Mouse (Mus musculus) right cerebral cortex, adult 18-20 months (tissue): Measurements from ENCODE around the gene Arhgap35.

Experiments
- DNase-seq: peaks from one replicate; pipeline ENCODE4 v3.0.0; 2022; ENCODE audit warnings: mixed read lengths

The Arhgap35 gene

DNA sequence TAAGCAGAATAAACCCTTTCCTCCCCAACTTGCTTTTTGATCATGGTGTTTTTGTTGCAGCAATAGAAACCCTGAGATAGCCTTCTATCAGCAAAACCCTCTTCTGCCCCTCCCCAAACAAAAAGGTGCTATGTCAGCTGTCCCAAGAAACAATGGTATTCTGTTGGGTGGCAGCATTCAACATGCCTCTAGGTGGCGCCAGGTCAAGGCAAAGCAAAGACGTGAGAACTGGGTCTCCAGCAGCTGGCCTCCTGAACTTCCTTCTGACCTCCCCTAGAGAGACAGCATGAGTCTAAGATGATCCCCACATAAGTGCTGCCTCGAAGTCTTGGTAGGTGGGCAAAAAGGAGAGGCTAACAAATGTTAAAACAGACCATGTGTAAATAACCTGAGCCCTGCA is 107.5 kb downstream of the Arhgap35 start:
- no peak for DNase-seq

DNA sequence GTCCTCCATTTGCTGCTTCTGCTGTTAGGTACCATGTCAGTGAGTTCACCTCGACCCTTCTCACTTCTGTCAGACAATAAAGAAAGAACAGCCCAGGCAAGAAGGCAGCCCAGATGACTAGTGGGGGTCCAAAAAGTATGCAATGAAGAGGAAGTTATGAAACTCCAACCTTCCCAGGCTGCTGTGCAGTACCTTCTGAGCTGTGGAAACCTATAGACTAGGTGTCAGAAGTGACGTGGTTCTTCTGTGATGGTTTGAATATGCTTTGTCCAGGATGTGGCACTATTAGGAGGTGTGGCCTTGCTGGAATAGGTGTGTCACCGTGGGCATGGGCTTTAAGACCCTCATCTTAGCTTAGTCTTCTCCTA is 109.6 kb downstream of the Arhgap35 start:
- DNase-seq, result no peak

DNA sequence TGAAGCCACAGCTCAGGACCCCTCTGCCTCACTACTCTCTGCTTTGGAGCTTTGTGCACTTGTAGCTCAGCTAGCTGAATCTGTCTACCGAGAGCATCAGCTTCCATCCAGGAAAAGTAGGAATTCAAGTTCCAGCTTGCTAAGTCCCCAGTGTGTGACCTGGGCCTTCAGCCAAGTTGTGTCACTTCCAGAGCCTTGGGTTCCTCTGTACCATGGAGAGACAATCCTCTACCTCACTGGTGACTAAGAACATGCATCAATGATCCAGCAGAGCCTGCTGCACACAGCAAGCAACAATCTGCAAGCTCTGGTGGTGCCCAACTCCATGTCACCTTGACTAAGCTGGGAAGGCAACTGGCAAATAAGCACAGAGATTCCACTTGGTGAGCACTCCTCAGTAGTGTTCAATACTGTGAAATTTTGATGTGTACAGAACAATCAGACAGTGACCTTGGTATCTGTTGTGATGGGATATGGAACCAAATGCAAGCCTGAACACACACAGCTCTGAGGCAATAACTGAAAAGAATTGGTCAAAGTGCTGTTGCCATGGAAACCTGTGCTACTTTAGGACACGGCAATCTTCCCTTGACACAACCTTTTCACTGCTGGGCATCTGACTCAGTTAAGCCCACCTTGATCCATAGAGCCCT is 110.1 kb downstream of the Arhgap35 start:
- DNase-seq, result no peak

DNA sequence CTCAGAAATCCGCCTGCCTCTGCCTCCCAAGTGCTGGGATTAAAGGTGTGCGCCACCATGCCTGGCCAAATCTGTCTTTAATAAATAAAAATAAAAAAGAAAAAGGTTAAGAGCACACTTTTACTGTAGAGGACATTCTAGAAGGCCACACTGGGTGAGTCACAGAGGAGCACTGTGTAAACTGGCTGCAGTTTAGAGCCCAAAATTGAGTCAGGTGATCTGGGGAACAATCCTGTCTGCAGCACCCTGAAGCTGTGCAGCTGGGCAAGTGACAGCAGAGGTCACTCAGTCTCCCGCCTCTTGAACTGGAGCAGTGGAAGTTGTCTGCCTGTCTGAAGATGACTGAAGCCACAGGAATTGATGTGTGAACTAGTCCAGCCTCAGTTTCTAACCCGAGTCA is 113.2 kb downstream of the Arhgap35 start:
- DNase-seq, result no peak

DNA sequence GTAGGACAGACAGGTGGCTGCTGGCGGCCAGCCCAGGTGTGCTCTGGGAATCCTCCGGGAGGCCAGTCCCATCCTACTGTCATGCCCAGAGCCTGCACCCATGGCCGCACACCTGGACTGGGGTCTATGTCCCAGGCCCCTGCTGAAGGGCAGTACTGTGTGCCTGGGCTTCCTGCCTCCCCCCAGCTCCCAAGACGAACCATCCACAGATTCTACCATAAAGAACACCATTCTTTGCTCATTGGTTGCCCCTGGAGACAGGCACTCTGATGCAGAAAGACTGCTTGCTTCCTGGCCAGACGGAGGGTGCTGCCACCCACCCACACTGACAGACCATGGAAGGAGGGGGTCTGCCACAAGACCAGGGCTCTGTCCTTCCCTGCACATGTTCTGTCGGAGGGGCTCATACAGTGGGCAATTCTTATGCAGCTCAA is 115.1 kb downstream of the Arhgap35 start:
- no peak for DNase-seq

DNA sequence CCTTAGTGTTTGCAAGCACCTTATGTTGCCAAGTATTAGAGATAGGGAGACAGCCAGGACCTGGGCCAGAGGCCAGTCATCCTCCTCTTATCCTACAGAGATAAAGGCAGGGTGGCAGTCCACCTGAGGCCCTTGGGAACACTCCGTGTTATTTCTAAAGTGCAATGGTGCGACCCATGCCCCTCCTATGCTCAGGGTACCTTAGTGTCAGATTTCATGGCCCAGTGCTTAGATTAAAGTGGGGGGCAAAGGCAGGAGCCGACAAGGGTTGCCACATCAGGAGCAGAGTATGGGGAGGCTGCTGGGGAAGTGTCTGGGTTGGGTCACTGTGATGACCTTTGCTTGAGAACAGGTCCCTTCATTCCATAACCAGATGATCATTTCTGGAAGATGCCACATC is 118.5 kb downstream of the Arhgap35 start:
- no peak for DNase-seq

DNA sequence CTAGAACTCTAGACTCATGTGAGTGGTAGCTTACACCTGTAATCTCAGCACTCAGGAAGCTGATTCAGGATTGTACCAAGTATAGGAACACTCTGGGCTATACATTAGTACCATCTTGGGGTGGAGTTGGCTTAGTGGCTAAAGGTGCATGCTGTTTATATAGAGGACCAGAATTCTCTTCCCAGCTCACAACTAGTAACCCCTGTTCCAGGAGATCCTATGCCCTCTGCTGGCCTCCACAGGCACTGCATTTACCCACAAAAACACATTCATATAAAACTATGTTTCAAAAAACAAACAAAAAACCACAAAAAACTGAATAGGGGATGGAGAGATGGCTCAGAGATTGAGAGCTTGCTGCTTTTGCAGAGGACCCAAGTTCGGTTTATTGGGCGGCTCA is 121.4 kb downstream of the Arhgap35 start:
- DNase-seq, result peak; percentile 31

DNA sequence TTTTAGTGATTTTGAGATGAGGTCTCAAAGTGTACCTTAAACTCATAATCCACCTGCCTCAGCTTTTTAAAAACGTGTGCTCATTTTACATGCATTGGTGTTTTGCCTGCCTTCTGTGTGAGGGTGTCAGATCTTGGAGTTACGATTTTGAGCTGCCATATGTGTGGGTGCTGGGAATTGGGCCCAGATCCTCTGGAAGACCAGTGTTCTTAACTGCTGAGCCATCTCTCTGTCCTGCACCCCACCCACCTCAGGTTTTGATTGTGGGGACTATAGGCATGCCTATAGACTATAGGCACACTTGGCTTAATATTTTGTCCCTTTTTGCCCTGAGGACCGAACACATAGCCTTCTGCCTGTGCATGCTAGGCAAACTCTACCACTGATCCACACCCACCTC is 122.6 kb downstream of the Arhgap35 start:
- DNase-seq, result peak; percentile 53

DNA sequence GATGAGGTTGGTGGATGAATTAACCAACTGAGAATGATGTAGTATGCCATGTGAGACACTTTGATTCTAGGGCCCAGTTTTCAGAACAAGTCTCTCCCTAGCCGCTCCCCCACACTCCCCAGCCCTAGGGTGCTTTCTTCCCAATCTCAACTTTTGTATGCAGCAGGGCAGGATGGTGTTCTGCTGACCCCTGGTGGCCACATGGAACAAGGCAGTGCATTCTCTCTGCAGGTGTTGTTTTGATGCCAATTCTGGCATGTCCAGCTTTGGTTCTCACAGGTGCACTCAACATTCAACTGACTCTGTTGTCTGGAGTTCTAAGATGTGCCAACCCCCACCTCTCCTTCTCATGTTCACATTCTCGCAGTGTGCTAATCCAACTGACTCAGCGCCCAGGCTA is 123.0 kb downstream of the Arhgap35 start:
- peak; percentile 50 for DNase-seq

DNA sequence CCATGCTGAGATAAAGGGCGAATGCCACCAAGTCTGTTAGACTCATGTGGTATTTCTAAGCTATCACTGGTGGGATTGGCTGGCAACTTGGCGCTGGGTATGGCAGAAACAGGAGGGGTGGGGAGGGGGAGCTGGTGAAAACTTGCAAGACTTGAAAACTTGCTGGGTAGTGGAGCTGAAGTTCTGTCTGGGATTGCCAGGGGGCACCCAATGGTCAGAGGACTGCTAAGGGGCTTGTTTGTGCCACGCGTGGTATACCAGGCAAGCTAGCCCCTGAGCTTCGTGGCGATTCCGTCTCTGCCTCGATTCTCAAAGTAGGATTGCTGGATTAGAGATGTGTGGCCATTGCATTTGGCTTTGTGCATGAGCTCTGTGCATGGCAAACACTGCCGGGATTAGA is 124.8 kb downstream of the Arhgap35 start:
- no peak for DNase-seq

DNA sequence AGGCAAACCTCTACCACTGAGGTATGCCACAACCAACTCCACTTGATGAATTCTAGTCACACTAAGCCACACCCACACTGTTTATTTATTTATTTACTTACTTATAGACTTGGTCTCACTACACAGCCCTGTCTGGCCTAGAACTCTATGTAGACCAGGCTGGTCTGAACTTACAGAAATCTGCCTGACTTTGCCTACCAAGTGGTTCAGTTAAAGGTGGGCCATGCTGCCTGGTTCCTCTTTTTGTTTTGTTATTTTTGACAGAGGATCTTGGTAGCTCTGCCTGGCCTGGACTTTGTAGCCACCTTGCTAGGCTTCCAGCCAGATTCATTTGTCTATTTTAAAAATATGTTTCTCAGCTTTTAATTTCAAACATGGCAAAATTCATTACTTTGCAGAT is 126.0 kb downstream of the Arhgap35 start:
- DNase-seq, result no peak

DNA sequence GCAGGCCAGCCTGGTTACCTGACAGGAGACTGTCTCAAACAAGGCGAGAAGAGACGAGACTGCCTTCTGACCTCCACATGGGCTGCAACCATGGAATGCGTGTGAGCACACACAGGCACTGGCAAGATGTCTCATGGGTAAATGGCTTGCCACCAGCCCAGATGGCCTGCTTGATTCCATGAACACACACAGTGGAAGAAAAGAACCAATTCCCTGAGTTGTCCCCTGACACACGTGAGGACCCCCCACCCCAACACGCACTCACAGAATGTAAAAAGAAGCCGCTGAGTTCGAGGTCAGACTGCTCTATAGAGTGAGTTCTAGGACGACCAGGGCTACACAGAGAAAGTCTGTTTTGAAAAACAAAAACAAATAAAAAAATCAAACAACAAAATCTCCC is 137.2 kb downstream of the Arhgap35 start, which contains the start of gene Npas1:
Gene Npas1 (minus strand): TSS at position 101 of the 400 bp plus-strand sequence.
- no peak for DNase-seq

DNA sequence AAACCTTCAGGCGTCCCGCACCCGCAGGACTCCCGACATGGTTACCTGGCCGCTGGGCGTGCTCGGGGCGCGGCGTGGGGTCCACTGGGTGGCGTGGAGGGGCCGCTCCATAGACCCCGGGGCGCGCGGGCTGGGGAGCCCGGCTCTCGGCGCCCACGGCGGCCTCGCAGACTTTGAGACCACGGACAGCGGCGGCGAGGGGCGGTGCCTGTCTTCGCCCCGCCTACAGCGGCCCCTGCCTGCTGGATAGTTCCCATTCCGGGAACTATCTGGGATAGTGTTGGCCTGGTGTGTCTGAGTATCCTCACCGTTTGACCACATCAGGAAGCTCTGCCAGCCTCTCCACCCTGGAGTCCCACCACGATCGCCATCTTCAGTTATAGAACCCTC is 138.2 kb downstream of the Arhgap35 start:
- DNase-seq, result no peak

DNA sequence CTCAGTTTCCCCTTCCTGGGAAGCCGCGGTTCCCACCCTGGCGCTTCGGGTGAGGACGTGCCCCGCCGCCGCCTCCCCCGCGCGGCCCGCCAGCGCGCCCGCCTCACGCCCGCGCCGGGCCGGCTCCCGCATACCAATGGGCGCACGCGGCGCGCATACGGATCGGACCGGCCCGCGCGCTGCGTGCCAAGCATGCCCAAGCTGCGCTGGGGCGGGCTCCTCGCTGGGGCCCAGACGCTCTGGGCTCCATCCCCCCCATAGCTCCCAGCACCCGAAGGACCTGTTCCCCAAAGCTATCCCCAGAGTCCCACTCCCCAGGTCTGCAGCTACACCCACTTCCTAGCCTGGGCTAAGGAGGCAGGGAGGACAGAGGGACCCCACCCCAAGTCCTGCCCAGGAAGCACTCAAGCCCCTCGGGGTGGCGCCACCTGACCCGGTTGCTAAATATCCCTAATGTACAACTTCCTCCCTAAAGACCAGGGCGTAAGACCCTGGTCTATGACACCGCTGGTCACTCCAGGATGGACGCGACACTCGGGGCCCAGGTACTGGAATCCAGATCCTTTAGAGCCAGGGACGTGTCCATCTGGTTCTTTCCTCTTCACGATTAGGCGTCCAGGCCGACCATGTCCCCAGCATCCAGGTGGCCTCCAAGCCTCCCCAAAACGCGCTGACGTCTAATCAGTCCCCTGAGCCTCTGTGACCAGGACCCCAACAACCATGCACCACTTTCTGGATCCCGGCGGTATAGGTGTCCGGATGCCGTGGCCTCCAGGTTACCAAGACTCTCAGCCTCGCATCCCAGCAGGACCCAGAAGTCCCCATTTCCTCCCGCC is 138.8 kb downstream of the Arhgap35 start:
- no peak for DNase-seq

DNA sequence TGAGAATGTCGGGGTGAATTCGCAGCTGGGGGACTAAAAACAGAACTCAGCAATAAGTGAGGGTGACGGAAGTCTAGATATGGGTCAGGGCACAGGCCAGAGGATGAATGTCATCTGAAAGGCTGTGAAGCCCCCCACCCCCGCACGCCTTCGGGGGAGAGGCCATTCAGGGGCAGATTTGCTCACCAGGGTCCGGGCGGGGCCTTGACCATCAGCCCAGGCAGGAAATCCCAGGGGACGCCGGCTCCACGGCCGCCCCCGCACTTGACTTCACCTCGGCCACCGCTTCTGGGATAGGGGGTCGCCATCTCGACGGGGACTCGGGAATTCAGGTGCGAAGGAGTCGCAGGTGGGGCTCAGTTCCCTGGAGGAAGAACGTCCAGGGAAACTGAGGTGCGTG is 139.5 kb downstream of the Arhgap35 start:
- DNase-seq, result no peak

DNA sequence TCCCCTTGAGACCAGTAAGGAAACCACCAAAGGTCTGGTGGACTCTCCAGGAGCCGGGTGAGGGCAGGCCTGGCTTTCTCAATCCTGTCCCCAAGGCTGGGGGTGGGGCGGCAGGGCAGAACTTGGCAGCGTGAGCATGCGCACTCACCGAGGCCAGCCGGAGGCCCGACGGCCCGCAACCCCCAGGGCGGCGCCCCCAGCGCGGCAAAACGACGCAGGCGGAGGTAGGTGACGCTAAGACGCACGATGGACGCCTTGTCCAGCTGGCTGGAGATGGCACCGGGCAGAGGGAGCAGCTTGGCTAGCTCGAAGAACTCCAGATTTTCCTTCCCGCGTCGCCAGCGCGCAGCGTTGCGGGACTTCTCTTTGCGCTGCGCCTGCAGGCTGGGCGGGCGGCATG is 140.3 kb downstream of the Arhgap35 start:
- no peak for DNase-seq

DNA sequence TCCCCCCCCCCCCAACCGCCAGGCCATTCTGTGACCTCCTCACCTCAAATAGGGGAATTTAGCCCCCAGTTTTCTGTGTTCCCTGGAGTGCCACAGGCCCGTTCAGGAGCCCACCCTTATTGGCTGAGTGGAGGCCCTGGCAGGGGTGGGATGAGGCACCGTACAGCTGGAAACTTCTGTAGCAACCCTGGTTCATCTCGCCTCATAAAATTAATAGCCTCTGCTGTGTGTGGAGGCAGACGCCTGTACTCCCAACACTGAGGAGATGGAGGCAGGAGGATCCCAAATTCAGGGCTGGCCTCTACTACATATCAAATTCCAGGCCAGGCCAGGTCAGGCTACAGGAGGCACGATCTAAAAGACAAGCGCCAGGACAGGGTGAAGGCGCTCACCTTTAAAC is 140.9 kb downstream of the Arhgap35 start:
- DNase-seq, result no peak

DNA sequence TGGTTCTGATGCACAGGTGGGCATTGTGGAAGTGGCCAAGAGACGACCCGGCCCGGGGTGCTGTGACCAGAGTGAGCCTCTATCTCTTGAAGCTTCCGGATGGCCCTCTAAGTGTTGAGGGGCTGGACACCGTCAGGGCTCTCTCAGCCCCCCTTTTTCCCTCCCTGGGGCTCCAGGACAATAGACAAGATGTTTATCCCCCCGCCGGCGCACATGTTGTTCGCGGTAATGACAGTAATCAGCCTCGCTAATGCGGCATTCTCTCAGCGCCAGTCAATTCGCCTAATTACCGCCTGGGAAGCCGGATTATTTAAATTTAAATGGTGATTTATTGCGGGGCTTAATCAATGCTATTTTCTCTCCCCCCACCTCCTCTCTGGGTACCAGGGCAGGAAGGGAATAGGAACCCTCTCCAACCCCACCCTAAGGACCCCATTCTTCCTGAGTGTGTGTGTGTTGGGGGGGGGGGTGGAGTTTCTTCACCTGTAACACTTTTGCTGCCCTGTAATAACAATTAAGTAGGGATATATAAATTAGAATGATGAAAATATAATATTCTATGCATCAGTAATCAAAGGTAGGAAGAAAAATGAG is 142.6 kb downstream of the Arhgap35 start:
- DNase-seq, result no peak

DNA sequence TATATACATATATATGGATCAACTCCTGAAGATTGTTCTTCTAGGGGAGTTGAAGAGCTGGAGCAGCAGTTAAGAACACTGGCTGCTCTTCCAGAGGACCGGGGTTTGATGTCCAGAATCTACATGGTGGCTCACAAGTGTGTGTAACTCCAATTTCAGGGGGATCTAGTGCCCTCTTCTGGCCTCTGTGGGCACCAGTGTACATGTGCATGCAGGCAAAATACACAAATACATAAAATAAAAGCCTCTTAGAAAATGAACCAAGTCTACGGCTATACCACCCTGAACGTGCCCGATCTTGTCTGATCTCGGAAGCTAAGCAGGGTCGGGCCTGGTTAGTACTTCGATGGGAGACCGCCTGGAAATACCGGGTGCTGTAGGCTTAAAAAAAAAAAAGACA is 143.2 kb downstream of the Arhgap35 start:
- DNase-seq, result no peak

DNA sequence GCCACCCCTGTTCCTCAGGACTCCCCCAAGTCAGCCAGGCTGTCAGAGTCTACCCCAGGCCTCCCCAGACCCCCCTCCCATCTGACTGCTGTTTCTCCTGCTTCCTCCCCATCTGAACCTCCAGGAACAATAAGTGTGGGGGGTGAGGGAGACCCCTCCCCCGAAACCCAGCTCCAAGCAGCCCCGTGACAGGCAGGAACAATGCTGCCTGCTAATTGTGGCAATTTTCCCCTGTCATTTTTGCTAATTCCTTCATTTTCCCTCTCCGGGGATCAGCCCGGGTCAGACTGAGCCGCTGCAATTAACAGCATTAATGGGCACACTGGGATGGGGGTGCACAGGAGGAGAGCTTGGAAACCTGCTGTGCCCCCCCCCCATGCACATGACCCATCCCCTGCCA is 146.7 kb downstream of the Arhgap35 start:
- DNase-seq, result no peak

DNA sequence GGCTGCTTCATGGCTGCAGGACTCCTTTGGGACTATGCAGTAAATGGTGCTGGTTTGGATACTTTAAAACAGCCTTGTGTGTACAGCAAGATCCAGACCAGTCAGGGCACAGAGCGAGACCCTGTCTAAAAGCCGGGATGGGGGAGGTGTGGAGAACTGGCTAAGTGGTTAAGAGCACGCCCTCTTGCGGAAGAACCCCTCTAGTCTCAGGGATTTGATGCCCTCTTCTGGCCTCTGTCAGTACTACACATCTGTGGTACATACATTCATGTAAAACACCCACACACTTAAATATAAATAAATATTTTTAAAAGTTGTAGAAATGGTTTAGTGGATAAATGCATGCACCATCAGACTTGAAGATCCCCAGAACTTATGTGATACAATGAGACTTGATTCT is 148.2 kb downstream of the Arhgap35 start:
- no peak for DNase-seq

DNA sequence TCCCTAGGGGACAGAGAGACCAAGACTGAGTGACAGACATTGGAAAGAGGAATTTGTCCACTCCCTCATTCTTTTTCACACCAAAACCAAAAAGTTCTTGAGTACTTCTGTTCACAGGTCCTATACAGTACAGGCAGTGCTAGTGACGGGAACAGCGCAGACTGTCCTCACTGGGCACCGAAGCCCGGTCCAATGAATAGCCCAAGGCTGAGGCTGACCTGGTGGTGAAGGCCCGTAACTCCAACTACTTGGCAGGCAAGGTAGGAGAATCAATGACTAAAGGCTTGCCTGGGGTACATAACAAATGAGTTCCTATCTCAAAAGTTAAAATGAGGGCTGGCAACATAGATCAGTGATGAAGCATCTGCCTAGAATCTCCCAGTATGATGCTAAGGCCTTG is 149.2 kb downstream of the Arhgap35 start:
- no peak for DNase-seq

DNA sequence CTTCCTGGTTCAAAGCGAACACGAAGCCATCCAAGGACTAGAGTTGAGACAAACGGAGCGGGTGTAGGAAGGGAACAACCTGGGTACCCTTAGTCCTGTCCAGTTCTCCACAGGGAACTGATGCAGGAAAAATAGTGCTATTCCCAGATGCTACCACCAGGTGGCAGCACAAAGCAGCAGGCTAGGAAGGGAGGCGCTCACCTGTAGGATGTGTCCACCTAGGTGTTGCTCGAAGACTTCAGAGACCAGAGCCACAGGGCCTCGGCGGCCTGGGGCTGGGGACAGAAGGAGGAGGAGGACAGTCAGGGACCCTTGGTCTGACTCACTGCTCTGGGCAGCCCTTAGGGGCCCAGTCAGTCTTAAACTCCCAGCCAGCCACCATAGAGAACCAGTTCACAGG is 149.6 kb downstream of the Arhgap35 start:
- peak; percentile 54 for DNase-seq

DNA sequence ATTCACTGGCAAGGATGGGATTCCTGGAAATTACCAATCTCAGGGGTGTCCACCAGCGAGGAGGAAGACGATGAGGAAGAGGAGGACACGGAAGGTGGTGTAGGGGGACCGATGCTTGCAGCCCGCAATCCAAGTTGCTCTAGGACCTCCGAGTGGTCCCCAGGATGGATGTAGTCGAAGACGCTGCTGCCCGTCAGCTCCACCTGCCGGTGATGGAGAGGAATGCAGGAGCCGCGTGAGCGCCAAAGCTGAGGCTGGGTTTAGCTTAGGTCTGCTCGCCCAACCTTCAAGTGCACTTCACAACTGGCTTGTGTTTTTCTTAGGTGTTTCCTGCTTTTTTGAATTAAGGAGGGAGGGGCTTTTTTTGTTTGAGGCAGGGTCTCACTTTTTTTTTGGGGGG is 151.6 kb downstream of the Arhgap35 start:
- peak; percentile 67 for DNase-seq
